Mouse (Mus musculus): ENCODE measurements around the gene Gm35315.
"Not testable (repeated sequence)": the region's sequence is repeated elsewhere in the genome, so short reads cannot be mapped to it uniquely, and the experiment has no call there.

Gm35315 gene

DNA sequence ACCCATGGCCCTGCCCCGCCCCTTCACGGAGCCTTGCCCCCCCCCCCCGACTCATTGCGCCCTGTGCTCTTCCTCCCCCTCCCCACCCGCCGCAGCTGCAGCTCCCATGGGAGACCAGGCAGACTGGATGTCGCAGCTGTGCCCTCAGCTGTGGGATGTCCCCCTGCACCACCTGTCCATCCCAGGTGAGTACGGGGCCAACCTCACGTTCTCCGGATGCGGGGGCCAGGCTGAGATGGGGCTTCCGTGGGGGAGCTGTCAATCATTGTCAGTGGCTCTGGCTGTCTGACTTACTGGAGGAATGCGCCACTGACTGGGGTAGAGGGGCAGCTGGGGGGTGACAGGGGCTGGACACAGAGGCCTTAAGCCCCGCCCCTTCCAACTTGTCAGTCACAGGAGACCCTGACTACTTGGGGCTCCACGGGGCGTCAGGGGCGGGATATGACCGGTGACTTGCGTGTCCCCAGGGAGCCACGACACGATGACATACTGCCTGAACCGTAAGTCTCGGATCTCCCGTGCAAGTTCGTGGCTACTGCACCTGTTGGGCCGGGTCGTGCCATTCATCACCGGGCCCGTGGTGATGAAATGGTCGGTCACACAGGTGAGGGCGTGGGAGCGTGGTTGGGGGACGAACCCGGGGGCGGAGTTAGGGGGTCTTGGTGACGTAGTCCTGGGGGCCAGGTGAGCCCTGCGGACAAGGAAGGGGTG lies 6.9 kb upstream of the Gm35315 start:
- DNase-seq, result peak; percentile 28

DNA sequence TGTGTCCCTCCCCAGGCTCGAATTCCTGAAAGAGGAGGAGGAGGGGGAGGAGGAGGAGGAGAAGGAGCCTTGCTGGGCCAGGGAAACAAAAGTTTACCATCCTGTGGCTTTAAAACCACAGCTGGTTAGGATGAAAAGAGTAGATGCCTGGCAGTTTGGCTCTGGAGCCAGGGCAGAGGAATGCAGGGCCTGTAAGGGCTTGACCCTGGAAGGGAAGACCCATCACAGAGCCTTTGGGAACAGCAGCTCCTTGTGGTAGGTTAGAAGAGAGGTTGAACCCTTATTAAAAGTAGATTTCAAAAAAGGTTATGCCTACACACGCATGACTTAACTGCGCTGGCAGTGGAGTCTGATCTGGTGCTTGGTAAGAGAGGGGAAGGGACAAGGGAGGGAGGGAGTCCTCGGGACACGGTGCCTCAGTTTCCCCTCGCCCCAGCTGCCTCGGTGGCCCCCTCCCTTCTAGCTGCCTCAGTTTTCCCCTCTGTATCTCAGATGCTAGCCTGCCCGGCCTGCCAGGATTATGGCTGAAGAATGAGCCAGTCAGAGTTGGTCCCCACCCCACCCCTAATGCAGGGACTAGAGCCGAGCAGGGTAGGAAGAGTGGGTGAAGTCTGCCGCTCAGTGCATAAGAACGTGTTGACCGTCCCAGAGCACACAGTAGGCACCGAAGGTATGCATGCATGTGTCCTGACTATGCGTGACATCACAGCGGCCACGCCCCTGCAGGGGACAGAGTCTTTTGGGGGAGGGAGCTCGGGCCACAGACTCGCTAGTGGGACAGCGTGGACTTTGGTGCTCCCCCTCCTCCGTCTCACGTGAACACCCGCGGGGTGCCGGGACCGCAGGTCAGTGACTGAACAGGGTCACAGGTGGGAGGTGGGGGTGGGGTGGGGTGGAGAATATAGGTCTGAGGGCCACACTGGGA lies 5.7 kb upstream of the Gm35315 start, which contains the start of gene Plcxd1:
Plcxd1 (plus strand) TSS at position 314 of the 925 bp plus-strand sequence.
- DNase-seq, result peak; percentile 45

DNA sequence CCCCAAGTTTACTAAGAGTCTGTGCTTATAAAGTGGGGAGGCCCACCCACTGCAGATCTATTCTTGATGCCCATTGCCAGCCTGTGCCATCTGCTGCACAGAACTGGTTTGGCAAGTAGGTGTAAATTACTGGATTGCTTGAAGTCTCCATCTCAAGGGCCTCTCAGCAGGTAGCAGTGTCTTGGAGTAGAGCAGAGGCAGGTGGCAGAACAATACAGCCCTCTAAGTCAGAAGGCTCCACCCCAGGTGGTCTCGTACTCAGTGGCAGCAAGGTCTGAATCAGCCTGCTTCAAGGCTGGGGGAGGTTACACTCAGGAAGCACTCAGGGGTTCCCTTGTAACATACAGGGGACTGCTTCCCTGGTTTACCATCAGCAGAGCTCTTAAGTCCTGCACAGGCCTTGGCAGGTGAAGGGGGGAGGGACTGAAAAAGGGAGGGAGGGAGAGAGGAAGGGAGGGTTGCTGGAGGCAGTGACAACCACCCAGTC lies 4.8 kb upstream of the Gm35315 start:
- no peak for DNase-seq

DNA sequence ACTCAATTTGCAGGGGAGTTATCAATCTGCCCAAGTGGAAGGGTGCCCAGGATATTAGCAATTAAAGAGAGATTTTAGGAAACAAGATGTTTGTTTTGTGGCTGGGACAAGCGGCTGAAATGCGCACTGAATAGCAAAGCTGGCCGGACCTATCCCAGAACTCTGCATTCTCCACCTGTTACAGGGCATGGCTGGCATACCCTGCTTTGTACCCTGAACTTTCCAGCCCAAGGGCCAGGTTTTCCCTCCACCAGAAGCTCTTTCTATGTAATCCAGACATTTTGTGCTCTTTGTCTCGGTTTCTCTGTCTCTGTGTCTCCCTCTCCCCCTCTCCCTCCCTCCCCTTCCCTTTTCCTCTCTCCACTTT lies 610 bp upstream of the Gm35315 start:
- no peak for DNase-seq

DNA sequence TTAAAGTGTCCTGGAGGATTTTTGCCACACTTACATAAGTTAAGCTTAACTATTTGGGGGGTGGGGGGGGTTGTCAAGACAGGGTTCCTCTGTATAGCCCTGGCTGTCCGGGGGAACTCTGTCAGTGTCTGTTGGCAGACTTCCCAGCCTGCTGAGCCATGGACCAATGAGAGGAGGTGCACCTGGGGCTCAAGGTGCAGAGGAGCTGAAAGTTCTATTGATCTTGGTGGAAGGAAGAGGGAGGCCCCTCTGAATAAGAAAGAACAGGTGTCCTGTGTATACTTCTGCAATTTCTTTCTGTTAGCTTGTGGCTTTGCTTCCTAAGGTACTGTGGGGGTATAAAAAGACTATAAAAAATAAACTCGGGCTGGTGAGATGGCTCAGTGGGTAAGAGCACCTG lies 2.7 kb downstream of the Gm35315 start:
- no peak for DNase-seq

DNA sequence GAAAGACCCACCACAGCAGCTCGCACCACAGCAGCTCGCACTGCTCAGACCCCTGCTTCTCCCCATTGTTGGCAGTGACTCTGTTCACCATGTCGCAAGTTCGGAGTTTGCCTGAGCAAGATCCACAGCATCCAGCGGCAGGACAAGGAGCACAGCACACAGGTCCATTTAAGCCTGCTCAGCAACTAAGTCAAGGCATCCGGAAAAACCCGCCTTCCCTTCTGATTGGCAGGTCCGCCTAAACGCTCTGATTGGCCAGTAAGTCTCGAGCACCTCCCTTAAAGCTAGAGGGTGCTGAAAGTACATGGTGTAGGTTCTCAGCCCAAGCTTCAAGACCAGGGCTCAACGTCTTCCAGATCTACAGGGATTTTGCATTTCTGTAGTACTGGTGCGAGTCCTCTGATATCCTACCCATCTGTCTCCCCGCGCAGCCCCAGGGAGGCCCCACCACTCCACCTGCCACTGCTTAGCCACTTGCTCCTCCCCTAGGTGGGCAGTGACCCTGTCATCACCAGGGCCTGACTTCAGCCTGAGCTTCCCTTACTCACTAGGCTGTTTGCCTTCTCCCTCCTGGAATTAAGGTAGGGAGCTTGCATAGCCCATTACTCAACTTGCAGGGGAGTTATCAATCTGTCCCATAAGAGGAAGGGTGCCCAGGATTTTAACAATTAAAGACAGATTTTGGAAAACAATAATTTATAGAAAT lies 7.9 kb downstream of the Gm35315 start:
- no peak for DNase-seq

DNA sequence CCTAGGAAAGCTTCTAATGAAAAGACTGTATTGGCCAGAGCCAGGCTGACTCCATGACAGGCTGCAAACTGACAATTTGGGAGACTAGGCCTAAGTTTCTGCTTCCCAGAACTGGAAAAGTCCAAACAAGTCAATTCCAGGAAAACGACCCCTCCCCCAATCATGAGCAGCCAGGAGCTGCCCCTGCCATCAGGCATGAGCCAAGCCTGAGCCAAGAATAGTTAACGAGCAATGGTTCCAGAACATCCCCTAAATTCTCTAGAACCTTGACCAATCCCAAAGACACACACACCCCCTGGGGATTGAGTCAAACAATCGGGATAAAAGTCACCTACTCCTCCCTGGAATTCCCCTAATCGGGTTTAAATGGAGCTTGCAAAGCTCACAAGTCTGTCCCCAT lies 11.3 kb downstream of the Gm35315 start:
- DNase-seq, result no peak

DNA sequence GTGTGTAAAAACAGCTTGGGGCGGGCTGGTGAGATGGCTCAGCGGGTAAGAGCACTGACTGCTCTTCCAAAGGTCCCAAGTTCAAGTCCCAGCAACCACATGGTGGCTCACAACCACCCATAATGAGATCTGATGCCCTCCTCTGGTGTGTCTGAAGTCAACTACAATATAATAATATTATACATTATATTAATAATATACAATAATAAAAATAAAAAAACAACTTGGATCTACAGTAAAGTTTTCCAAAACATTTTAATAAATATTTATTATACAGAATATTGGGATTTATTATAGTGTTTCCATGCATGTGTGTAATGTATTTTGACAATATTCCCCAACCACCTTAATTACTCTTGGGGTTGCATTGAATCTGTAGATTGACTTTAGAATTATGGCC lies 21.8 kb downstream of the Gm35315 start, which contains the start of gene Gm17655:
Gm17655 (minus strand) TSS at position 101 of the 400 bp plus-strand sequence.
- not testable (repeated sequence) for DNase-seq

DNA sequence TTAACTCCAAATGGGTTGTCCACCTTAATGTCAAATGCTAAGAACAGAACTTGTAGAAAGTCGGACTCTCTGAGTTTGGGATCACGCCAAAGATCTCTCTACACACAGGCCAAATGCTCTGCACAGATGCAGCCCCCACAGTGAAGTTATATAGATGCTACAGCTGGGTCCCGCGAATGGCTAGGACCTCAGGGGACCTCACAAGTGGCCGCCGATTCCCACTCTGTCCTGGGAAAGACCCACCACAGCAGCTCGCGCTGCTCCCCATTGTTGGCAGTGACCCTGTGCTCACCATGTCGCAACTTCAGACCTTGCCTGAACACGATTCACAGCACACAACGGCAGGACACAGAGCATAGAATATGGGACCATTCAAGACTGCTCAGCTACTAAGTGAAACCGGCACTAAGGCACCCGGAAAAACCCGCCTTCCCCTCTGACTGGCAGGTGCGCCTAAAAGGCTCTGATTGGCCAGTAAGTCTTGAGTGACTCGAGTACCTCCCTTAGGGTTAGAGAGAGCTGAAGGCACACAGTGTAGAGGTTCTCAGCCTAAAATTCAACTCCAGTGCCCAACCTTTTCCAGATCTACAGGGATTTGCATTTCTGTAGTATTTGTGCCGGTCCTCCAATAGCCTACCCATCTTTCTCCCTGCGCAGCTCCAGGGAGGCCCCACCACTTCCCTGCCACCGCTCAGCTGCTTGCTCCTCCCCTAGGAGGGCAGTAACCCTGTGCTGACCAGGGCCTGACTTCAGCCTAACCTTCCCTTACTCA lies 36.4 kb downstream of the Gm35315 start:
- peak; percentile 87 for DNase-seq
